Mouse (Mus musculus) stomach, embryonic 14.5 days (tissue): ENCODE results near the gene Dync1i1. TPM values are rescaled to one million over a fixed set of nuclear protein-coding genes. Genes with fewer than 3 reads are reported as not detected.

Experiments
- ATAC-seq: fragments of 200-750 bp; cut with Nextera tagmentation; 2 replicates; pipeline ENCODE4 v1.8.0; 2017; ENCODE audit warnings: low read depth, moderate TSS enrichment; ENCODE audit not compliant: insufficient number of reproducible peaks, insufficient read depth, low FRiP score
- H3K27ac ChIP-seq: fragments of 300-500 bp; sonication (generic); 2 replicates; pipeline ENCODE4 v1.5.1; 2014; ENCODE audit warnings: mild to moderate bottlenecking, low read length, moderate library complexity, mixed read lengths
- H3K27me3 ChIP-seq: fragments of 300-500 bp; sonication (generic); 2 replicates; pipeline ENCODE4 v1.6.1; 2014; ENCODE audit warnings: low read length, control low read depth, mixed read lengths; ENCODE audit not compliant: control insufficient read depth, insufficient read depth
- H3K36me3 ChIP-seq: fragments of 300-500 bp; sonication (generic); 2 replicates; pipeline ENCODE4 v1.6.1; 2014; ENCODE audit warnings: mild to moderate bottlenecking, control low read depth, low read length, moderate library complexity, mixed read lengths; ENCODE audit not compliant: control insufficient read depth, insufficient read depth
- H3K4me1 ChIP-seq: fragments of 300-500 bp; sonication (generic); 2 replicates; pipeline ENCODE4 v1.6.1; 2014; ENCODE audit warnings: low read length, control low read depth, mixed read lengths; ENCODE audit not compliant: control insufficient read depth, insufficient read depth
- H3K4me2 ChIP-seq: fragments of 300-500 bp; sonication (generic); replicated peaks from 2 replicates; pipeline ENCODE4 v1.6.1; 2014; ENCODE audit warnings: low read depth, low read length, control low read depth
- H3K4me3 ChIP-seq: fragments of 300-500 bp; sonication (generic); 2 replicates; pipeline ENCODE4 v1.5.1; 2014; ENCODE audit warnings: low read depth, low read length, control low read depth
- H3K9ac ChIP-seq: fragments of 300-500 bp; sonication (generic); replicated peaks from 2 replicates; pipeline ENCODE4 v1.6.1; 2014; ENCODE audit warnings: low read depth, mild to moderate bottlenecking, control low read depth, low read length, moderate library complexity, mixed read lengths
- H3K9me3 ChIP-seq: fragments of 300-500 bp; sonication (generic); 2 replicates; pipeline ENCODE4 v1.6.1; 2016; ENCODE audit warnings: low read depth, low read length, control low read depth; ENCODE audit not compliant: control insufficient read depth
- WGBS: fragments of 180-500 bp; shearing (Covaris S2); extraction: QIAGEN DNeasy Blood & Tissue Kit; methylation state at CpG from one replicate; pipeline ENCODE4 v1.1.7; 2014; 5-methylcytosine and 5-hydroxymethylcytosine counted together
- polyA plus RNA-seq: library from polyadenylated mRNA; unstranded; fragments of >200 nt; fragmentation: Nextera tagmentation; extraction: Ambion mirVana; gene quantifications from 2 replicates; pipeline ENCODE4 v1.2.1, GENCODE M21; 2014

The Dync1i1 gene
- polyA plus RNA-seq, 1 experiment from 2014 or later: 1.2 TPM

- H3K4me2 ChIP-seq: no peak overlapping the region
- H3K9me3 ChIP-seq: no peaks in the 10 kb centered on the region
- no peaks in the 10 kb centered on the region for H3K27me3 ChIP-seq
- no peaks in the 10 kb centered on the region for H3K4me1 ChIP-seq
- no peak overlapping the region for H3K9ac ChIP-seq
- WGBS: 60% methylated on average over 6 of the region's 6 CpGs
- ATAC-seq: no peak
- H3K4me3 ChIP-seq: no peak overlapping the region
- no peaks in the 10 kb centered on the region for H3K36me3 ChIP-seq
- H3K27ac ChIP-seq: no peak overlapping the region
Observed at GRCm38 (mm10) chr6:5750079-5750711, 24.8 kb downstream of the Dync1i1 start.

GRCm38 (mm10) chr6:5752128-5752527 lies 26.7 kb downstream of the Dync1i1 start:
- H3K36me3 ChIP-seq: no peaks in the 10 kb centered on the region
- no peak overlapping the region for H3K4me2 ChIP-seq
- no peaks in the 10 kb centered on the region for H3K4me1 ChIP-seq
- no peaks in the 10 kb centered on the region for H3K27me3 ChIP-seq
- ATAC-seq: no peak
- H3K4me3 ChIP-seq: no peak overlapping the region
- no peaks in the 10 kb centered on the region for H3K9me3 ChIP-seq
- no peak overlapping the region for H3K27ac ChIP-seq
- no peak overlapping the region for H3K9ac ChIP-seq
- WGBS: 53% methylated on average over 16 of the region's 16 CpGs

GRCm38 (mm10) chr6:5752617-5753016 lies 27.2 kb downstream of the Dync1i1 start:
- no peak overlapping the region for H3K9ac ChIP-seq
- 73% methylated on average over 5 of the region's 5 CpGs for WGBS
- ATAC-seq: no peak
- H3K27ac ChIP-seq: no peak overlapping the region
- H3K4me3 ChIP-seq: no peak overlapping the region
- no peaks in the 10 kb centered on the region for H3K9me3 ChIP-seq
- H3K36me3 ChIP-seq: no peaks in the 10 kb centered on the region
- no peak overlapping the region for H3K4me2 ChIP-seq
- H3K27me3 ChIP-seq: no peaks in the 10 kb centered on the region
- no peaks in the 10 kb centered on the region for H3K4me1 ChIP-seq

- Histone ChIP-seq H3K9me3 (no peaks in the 10 kb centered on the region), H3K4me3 (no peak overlapping the region), H3K27ac (no peak overlapping the region), H3K27me3 (no peaks in the 10 kb centered on the region), H3K9ac (no peak overlapping the region), H3K4me1 (no peaks in the 10 kb centered on the region), H3K4me2 (no peak overlapping the region), H3K36me3 (no peaks in the 10 kb centered on the region)
- no peak for ATAC-seq
- 46% methylated on average over 5 of the region's 5 CpGs for WGBS
Observed at GRCm38 (mm10) chr6:5756509-5757130, 31.2 kb downstream of the Dync1i1 start.

- no peak for ATAC-seq
- H3K4me3 ChIP-seq: no peak overlapping the region
- H3K9me3 ChIP-seq: no peaks in the 10 kb centered on the region
- H3K4me1 ChIP-seq: no peaks in the 10 kb centered on the region
- 54% methylated on average over 2 of the region's 2 CpGs for WGBS
- no peak overlapping the region for H3K9ac ChIP-seq
- no peak overlapping the region for H3K27ac ChIP-seq
- no peaks in the 10 kb centered on the region for H3K36me3 ChIP-seq
- H3K27me3 ChIP-seq: no peaks in the 10 kb centered on the region
- no peak overlapping the region for H3K4me2 ChIP-seq
Observed at GRCm38 (mm10) chr6:5762943-5763342, 37.5 kb downstream of the Dync1i1 start.

- 50% methylated on average over 1 of the region's 1 CpGs for WGBS
- Histone ChIP-seq H3K27me3 (no peaks in the 10 kb centered on the region), H3K36me3 (no peaks in the 10 kb centered on the region), H3K27ac (no peak overlapping the region), H3K4me1 (no peaks in the 10 kb centered on the region), H3K4me3 (no peak overlapping the region), H3K9ac (no peak overlapping the region), H3K9me3 (no peaks in the 10 kb centered on the region), H3K4me2 (no peak overlapping the region)
- ATAC-seq: no peak
Observed at GRCm38 (mm10) chr6:5768576-5768975, 43.1 kb downstream of the Dync1i1 start.

- Histone ChIP-seq H3K27me3 (no peaks in the 10 kb centered on the region), H3K36me3 (no peaks in the 10 kb centered on the region)
- WGBS: 79% methylated on average over 4 of the region's 4 CpGs
Observed at GRCm38 (mm10) chr6:5770283-5770682, 44.8 kb downstream of the Dync1i1 start.

GRCm38 (mm10) chr6:5775461-5775860 lies 50.0 kb downstream of the Dync1i1 start:
- Histone ChIP-seq H3K36me3 (no peaks in the 10 kb centered on the region), H3K27me3 (no peaks in the 10 kb centered on the region), H3K9ac (no peak overlapping the region), H3K4me3 (no peak overlapping the region), H3K9me3 (no peaks in the 10 kb centered on the region), H3K4me2 (no peak overlapping the region), H3K4me1 (no peaks in the 10 kb centered on the region), H3K27ac (no peak overlapping the region)
- WGBS: 67% methylated on average over 3 of the region's 3 CpGs
- no peak for ATAC-seq

More at GRCm38 (mm10) chr6:5770283-5770682, 44.8 kb downstream of the Dync1i1 start:
- H3K27ac ChIP-seq: no peak overlapping the region
- no peaks in the 10 kb centered on the region for H3K4me1 ChIP-seq
- no peak overlapping the region for H3K4me2 ChIP-seq
- no peak overlapping the region for H3K9ac ChIP-seq
- no peak overlapping the region for H3K4me3 ChIP-seq
- ATAC-seq: no peak
- no peaks in the 10 kb centered on the region for H3K9me3 ChIP-seq

- no peak overlapping the region for H3K27ac ChIP-seq
- H3K27me3 ChIP-seq: no peaks in the 10 kb centered on the region
- no peak overlapping the region for H3K4me3 ChIP-seq
- H3K9ac ChIP-seq: no peak overlapping the region
- H3K36me3 ChIP-seq: no peaks in the 10 kb centered on the region
- 72% methylated on average over 6 of the region's 6 CpGs for WGBS
- ATAC-seq: no peak
- no peaks in the 10 kb centered on the region for H3K4me1 ChIP-seq
- H3K9me3 ChIP-seq: no peaks in the 10 kb centered on the region
- H3K4me2 ChIP-seq: no peak overlapping the region
Observed at GRCm38 (mm10) chr6:5781752-5782151, 56.3 kb downstream of the Dync1i1 start.
